Mouse (Mus musculus) left cerebral cortex, postnatal 25 days (tissue): Measurements from ENCODE around the gene Macf1. TPM values are rescaled to one million over a fixed set of nuclear protein-coding genes. Genes with fewer than 3 reads are reported as not detected.

Experiments
- DNase-seq, 2 experiments: peaks; one replicate each; pipeline ENCODE4 v3.0.0; 2022; ENCODE audit warnings: low spot score in 2 of 2, mixed read lengths in 1 of 2
- intact Hi-C: fragments of 180-260 bp; cut with DNase I; formaldehyde crosslinking; loops from one replicate; pipeline ENCODE4 v1.15.1; 2025
- total RNA-seq, 2 experiments: library from RNA; stranded (reverse); gene quantifications; 2 replicates each; pipeline ENCODE4 v1.2.3; 2021

Macf1 gene
- total RNA-seq, 2 experiments from 2014 or later = 202 to 222 TPM

DNA sequence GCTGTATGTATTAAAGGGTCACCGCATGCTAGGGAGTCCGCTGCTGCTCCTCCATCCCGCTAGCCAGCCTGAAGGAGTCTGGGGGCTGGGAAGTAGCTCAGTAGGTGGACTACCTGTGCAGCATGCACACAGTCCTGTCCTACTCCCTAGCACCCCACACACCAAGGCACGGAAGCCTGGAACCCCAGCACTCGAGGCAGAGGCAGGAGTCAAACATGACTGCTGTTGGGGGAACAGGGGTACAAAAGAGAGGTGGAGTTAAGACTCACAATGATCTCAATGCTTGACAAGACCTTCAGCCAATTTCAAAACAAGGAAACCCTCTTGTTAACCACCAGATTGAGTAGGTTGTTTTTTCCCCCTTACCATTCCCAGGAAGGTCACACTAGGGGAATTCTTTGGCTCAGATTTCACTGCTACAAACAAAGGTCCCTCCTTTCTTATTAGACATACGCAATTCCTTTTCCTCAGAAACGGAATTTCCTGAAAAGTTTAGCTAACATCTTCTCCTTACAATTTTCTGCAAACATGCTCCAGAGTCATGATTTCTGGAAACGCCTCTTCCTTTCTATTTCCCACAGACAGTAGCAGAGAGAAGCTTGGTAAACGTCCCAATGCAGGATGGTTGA, 256.8 kb downstream of the Macf1 start:
- intact Hi-C loops = no loop called here
- DNase-seq = no peak

DNA sequence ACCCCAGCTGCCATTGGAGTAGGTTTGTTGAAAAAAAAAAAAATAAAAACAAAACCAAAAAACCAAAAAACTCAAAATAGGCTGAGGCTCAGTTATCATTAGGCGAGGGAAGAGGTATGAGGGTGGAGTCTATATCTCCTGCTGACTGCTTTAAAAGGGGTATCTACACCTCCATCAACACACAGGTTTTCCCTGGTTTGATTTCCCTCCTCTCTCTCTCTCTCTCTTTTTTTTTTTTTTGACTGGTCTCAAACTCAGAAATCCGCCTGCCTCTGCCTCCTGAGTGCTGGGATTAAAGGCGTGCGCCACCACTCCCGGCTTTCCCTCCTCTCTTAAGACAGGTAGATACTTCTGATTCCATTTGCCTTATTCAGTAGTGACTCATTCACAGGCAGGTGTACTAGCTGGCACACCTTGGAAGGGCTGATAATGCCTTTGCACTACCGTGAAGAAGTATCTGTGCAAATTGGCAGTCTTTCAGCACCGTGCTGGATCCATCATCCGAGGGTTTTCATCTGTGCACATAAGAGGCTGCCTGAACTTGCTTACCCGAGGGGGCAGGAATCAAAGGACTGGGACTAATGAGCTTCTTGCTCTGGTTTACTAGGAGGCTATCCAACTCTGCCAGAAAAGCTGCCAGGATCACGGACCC, 257.6 kb downstream of the Macf1 start:
- intact Hi-C loops = no loop called here
- no peak for DNase-seq

DNA sequence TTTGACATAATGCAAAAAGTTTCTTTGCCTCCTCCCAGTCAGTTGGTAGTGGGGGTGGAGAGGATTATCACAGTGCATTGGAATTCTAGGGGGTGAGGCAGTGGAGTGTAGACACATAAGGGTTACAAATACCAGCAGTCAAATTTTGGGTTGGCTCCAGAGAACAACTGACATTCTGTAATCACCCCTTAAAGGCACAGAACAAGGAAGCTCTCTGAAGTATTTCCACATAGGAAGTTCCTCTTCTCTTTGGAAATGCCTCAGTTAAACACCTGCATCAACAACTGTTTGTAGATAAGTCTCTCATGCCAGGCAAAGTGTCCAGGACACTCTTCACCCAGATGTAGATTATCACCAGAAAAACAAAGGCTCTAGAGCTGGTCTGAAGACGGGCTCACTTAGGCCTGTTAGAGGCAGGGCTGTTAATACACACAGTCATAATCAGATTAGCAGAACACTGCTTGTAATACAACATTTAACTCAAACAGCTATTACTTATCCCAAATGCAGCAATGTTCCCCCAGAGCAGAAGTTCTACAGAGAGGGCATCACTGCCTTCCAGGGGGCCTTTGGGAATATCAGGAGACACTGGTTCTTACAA, 258.4 kb downstream of the Macf1 start:
- intact Hi-C loops = no loop called here
- no peak for DNase-seq

DNA sequence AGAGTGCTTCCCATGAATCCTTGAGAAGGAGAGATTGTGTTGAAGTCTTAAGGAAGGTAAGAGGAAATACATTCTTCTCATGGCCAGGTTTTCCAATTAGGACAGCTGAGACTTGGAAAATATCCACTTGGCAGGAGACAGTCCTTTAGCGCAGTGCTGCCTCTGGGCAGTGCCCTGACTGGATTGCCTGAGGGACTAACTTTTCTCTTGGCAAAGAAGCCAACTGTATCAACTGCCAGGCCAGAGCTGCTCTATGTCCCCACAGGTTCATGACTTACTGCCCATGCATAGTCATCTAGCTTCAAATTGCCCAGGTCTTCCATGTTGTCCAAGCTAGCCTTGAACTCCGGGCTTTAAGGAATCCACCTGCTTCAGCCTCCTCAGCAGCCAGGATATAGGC, 260.1 kb downstream of the Macf1 start:
- DNase-seq = no peak
- intact Hi-C loops = no loop called here

DNA sequence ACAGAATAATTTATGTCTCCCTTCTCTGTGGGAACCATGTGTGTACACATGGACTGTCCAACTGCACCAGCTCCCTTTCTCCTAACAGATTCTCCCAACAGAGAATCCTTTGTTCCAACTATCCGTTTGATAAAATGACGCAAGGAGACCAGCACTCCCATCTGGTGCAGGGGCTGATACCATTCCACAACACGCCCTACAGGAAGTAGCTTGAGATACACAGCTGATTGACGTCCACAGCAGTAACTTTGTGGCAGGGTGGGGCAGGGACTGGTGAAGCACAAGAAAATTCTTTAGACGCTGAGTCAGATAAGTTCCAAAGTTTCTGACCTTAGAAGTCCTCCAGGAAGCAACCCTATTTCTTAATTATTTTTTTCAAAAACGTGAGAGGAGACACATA, 261.3 kb downstream of the Macf1 start:
- intact Hi-C loops = no loop called here
- no peak for DNase-seq

DNA sequence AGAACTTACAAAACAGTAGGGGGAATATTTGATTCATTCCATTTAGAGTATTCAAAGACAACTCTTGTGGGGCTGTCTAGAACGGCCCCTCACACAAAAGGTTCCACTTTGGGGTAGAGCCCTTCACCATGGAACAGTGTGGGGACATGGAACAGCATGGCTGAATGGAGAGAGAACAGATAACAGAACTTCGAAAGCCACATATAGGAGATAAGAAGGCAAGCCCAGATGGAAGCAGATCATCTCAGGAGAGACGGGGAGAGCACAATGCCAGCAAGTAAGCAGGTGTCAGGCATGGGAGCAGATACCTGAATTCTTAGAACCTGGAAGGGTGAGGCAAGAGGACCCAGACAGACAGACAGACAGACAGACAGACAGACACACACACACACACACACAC, 266.1 kb downstream of the Macf1 start:
- DNase-seq = no peak
- intact Hi-C loops = no loop called here

DNA sequence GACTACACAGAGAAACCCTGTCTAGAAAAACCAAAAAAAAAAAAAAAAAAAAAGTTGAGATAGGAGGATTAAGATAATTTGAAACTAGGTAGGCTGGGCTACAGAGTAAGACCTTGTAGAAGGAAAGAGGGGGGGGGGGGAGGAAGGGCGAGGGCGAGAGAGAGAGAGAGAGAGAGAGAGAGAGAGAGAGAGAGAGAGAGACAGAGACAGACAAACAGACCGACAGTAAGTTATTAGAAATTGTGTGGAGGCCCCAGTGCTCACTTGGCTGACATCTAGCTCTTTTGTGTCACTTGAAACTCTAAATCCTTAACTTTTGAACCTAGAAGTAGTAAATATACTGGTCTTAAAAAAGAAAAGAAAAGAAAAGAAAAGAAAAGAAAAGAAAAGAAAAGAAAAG, 266.7 kb downstream of the Macf1 start:
- no peak for DNase-seq
- intact Hi-C loops = no loop called here

DNA sequence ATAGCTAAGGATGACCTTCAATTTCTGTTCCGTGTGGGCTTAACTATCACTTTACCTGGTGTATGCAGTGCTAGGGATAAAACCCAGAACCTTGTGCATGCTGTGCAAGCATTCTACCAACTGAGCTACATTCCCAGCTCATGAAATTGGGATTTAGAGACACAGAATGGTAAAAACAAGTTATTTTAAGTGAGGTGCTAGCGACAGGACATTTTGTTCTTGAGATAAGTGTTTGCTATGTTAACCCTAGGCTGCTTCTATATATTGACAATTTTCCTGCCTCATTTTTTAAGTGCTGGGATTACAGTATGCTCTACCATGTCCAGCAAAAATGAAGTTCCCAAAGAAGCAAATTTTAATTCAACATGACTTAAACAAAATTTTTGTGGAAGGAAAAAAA, 267.3 kb downstream of the Macf1 start:
- DNase-seq = no peak
- intact Hi-C loops = no loop called here

DNA sequence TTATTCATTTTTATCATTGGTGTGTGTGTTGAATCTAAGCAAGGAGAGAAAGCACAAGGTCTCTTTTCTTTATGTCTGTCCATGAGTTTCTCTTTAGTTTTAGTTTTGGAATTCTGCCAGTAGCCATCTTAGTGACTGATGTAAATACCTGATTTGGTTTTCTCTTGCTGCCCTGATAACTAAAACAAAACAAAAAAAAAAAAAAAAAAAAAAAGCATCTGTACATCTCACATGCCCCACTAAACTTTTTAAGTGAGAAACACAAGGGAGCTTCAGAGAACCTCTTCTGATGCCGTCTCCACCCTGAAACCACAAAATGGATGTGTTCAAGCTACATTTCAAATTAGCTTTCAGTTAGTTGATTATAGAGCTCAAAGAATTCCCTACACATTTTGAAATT, 268.6 kb downstream of the Macf1 start:
- DNase-seq = no peak

DNA sequence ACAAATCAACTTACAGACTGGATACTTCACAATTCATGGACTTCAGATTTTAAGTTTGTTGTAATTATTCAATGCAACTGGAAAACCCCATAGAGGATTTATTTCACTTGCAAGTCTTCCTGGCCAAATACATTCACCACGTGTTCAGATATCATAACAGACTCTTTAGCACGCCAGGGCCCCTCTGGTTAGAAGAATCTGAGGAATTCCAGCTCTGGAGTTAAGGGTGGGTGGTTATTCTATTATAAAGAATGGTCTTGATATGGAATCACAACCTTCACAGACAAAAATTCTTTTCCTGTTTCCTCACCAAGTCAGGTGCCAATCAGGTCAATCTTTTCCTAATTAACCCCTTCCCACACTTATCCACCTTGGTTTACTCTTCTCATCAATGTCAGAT, 270.3 kb downstream of the Macf1 start:
- intact Hi-C loops = no loop called here
- no peak for DNase-seq

More for the DNA sequence above, 268.6 kb downstream of the Macf1 start:
- intact Hi-C loops = no loop called here

DNA sequence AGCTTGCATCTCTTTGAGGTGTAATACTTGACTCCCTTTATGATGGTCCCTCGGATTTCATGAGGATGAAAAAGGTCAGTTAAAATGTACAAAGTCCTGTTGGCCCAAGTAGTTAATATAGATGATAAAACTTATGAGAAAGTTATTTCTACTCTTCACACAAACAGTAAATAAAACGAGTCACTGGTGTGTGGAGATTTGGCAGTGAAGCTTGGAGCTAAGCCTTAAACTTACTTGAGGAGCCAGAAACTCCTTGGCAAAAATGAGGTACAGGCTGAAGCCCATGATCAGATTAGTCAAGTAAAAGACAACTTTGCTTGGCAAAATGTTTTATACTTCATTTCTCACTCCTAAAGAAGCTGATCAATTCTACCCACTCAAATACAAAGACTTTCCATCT, 271.2 kb downstream of the Macf1 start:
- intact Hi-C loops = no loop called here
- no peak for DNase-seq

DNA sequence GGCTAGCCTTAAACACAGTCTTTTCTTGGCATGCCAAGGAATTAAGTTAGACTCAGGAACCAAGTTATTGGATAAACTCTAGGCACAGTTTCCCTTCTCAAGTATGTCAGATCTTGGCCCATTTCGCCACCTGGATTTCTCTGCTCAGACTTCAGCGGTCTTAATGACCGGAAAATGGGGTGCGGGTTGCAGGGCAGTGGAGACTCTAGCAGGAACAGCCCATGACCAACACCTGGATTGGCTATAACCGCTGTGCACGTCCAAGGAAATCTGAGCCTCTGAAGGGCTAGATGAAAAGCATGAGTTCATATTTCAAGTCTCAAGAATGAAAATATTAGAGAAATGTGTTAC, 271.7 kb downstream of the Macf1 start:
- no peak for DNase-seq
- intact Hi-C loops = no loop called here

DNA sequence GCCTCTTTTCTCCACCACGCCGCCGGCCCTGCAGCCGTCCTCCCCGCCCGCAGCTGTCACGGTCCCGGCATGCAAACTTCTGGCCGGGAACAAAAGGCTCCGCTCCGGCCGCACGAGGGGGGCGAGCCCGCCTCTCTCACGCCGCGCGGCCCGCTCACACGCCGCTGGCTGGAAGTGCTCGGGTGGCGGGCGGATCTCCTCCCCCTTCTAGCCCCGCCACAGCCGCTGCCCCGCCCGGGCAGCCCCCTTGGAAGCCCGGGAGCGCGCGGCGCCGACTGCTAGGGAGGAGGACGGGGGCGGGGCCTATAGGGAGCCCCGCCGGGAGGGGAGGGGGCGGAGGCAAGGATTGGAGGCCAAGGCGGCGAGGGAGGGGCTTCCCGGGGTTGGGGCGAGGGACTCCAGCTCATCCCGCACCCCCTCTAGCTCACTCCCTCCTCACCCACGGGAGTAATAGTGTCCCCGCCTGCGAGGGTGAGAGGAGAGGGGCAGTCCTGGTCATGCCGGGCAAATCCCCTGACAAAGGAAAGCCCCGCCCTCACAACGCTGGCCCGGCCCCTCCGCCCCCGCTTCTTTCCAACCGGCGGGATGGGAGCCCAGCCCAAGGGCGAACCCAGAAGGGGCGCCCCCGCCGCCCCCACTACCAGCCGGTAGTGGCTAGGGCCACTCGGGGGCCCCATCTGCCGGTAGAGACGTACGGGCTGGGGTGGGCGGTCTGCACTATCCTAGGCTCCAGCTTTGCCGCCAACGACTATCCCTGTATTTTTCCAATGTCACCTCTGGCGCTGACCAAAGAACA, 272.2 kb downstream of the Macf1 start:
- intact Hi-C loops = no loop called here
- DNase-seq = peak; percentile 72 to 75

DNA sequence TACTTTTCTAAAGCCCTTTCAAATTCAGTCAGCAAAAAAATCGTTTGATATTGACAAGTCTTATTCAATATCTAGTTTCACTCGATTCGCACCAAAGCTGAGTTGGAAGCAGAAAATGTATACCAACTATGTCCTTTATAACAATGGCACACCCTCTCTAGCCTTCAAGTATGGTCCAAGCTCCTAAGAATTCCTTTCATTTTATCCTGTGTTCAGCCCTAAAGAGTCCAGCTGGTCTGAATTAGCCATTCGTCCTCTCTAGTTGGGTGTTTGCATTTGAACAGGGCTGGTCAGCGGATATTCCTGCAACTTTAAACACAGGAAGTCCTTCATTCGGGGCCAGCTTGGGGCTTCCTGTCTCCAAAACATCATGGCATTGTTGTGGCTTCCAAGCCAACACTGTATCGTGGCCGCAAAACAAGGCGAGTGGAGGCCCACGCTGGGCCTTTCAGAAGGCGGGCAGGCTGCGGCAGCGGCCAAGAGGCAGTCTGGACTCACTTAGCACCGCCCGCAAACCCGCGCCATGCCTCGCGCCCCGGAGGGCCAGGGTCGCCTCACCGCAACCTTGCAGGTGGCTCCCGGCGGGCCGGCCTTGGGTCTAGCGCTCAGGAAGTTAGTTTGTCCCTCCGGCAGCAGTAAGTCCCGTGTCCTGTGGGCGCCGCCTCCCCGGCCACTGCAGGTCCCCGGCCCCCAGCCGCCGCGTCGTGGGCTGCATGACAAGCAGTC, 273.0 kb downstream of the Macf1 start:
- intact Hi-C loops = no loop called here
- peak in 1 of 2 experiments; percentile 31 for DNase-seq

DNA sequence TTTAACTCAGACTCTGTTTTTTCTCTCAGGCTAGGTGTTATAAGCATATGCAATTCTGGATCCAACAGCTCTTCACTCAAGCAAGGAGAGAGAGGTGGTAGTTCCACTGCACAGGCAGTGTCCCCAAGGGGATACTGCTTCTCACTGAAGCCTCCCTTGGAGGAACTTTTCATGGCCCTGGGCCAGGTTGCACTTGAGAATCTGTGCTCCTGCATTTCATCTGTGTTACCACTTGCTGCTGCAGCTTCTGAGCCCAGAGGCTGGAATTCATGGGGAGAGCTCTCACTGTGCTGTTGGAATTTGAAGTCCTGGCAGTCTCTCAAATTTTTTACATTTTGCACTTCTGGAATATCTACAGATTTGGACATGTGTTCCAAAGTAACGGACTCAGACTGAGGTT, 274.4 kb downstream of the Macf1 start:
- intact Hi-C loops = no loop called here
- DNase-seq = peak in 1 of 2 experiments; percentile 47

DNA sequence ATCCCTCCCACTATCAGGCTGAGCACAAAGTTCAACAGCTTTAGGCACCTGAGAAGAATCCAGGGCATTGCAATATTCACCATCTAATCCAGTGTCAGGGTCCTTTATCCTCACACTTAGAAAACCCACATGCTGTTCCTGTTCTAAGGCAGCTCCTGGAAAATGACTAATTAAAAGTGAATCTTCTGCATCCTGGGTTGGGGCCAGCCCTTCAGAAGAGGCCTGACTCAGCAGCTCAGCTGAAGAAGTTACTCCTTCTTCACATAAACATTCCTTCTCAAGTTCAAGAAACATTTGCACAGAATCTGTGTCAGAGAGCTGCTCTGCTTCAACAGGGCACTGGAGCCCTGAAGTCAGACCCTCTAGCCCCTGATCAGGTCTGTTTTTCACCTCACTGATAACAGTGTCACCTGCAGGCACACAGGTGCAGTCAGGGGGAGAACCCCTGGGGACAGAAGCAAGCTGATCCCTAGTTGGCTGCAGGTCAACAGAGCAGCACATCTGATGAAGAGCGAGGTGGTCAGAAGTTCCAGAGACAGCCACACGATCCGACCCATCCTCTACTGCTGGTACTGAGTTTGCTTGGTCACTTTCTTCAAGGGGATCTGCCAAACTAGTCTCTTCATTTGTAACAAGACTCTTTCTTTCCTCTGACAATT, 275.0 kb downstream of the Macf1 start:
- peak in 1 of 2 experiments; percentile 76 for DNase-seq
- intact Hi-C loops = no loop called here

DNA sequence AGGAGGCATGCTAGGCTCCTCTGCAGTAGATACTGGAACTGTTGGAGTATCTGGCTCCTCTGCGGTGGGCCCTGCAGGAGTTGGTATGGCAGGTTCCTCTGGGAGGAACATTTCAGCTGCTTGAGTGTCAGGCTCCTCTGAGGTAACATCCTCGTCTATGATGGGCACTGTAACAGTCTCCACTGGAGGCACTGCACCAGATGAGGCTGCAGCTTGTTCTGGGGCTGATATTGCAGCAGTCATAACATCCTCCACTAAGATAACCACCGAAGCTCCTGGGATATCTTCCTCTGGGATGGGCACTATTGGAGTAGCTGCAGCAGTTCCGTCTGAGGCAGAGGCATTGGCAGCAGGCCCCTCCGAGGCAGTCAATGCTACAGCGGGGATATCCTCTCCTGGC, 276.4 kb downstream of the Macf1 start:
- no peak for DNase-seq
- intact Hi-C loops = no loop called here

DNA sequence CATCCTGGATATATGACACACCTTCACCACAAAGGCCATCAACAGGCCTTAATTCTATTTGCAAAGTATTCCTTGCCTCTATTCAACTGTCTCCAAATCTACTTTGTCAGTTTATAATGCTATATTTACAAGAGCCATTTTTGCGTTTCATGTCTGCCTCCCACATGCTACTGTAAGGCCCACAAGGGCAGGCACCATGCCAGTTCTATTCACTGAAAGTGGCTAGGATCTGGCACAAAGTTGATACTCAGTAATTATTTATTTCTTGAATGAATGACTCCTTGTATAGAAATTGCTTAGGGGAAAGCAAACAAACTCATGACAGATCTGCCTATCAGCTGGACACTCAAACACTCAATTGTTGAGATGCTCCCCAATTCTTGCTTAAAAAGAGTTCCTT, 280.1 kb downstream of the Macf1 start:
- intact Hi-C loops = no loop called here
- DNase-seq = no peak

DNA sequence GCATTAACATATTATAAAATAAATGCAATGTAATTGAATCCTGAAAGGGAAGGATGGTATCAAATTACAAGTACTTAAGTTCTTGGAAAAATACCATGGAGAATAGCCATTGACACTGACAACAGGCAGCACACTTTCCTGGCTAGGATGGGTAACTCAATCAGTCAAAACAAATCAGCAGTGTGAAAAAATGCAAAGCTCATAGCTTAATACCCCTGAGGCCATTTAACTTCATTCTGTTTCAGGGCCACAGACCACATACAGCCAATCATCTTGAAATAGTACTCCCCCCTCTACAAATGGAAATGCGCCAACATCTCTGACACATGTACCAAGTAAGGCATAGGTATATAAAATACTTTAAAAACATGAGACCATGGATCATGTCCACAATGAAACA, 281.9 kb downstream of the Macf1 start:
- no peak for DNase-seq
- intact Hi-C loops = no loop called here

DNA sequence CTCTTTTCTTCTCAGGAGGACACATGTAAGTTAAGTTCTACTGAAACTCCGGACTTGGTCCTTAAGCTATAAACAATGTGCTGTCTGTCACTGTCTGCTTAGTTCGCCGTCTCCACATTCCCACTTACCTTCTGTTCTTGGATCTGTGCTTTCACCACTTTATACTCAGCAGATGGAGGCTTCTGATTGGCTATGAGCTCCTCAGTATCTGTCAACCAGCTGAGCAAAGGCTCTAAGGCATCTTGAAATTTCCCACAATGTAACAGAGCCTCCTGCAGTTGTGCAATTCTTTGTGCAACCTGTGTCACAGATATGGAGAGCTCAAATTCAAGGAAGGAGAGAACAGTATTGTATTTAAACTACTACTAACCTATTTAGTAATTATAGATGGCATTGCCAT, 282.9 kb downstream of the Macf1 start:
- DNase-seq = peak in 1 of 2 experiments; percentile 77
- intact Hi-C loops = no loop called here
